Mouse (Mus musculus) midbrain, embryonic 12.5 days (tissue): ENCODE measurements at regions not wholly inside any gene's neighbourhood (a gene's known extent, or its start where the extent isn't known, plus 50 kb on each side); places are given as distances from the start of the nearest gene placed in this dataset.

Source experiments
- ATAC-seq: fragments of 200-750 bp; cut with Nextera tagmentation; 2 replicates; pipeline ENCODE4 v1.8.0; 2017; ENCODE audit warnings: low read depth, moderate TSS enrichment, moderate library complexity; ENCODE audit not compliant: low FRiP score
- H3K27ac ChIP-seq: fragments of 300-500 bp; sonication (generic); replicated peaks from 2 replicates; pipeline ENCODE4 v1.5.1; 2016; ENCODE audit warnings: mild to moderate bottlenecking
- H3K27me3 ChIP-seq: fragments of 300-500 bp; sonication (generic); 2 replicates; pipeline ENCODE4 v1.6.1; 2016; ENCODE audit warnings: mild to moderate bottlenecking
- H3K36me3 ChIP-seq: fragments of 300-500 bp; sonication (generic); 2 replicates; pipeline ENCODE4 v1.6.1; 2016
- H3K4me1 ChIP-seq: fragments of 300-500 bp; sonication (generic); 2 replicates; pipeline ENCODE4 v1.6.1; 2016
- H3K4me2 ChIP-seq: fragments of 300-500 bp; sonication (generic); replicated peaks from 2 replicates; pipeline ENCODE4 v1.6.1; 2016; ENCODE audit warnings: mild to moderate bottlenecking, moderate library complexity
- H3K4me3 ChIP-seq: fragments of 300-500 bp; sonication (generic); 2 replicates; pipeline ENCODE4 v1.5.1; 2016; ENCODE audit warnings: mild to moderate bottlenecking
- H3K9ac ChIP-seq: fragments of 300-500 bp; sonication (generic); replicated peaks from 2 replicates; pipeline ENCODE4 v1.6.1; 2016; ENCODE audit warnings: mild to moderate bottlenecking, moderate library complexity
- H3K9me3 ChIP-seq: fragments of 300-500 bp; sonication (generic); 2 replicates; pipeline ENCODE4 v1.6.1; 2016; ENCODE audit warnings: mild to moderate bottlenecking
- WGBS: fragments of 180-500 bp; shearing (Covaris S2); methylation state at CpG from one replicate; pipeline ENCODE4 v1.1.7; 2016; 5-methylcytosine and 5-hydroxymethylcytosine counted together

- WGBS, result 91% methylated on average over 3 of the region's 3 CpGs
- ATAC-seq, result no peak
- H3K36me3 ChIP-seq, result no peaks in the 10 kb centered on the region
These were observed 56.8 kb upstream of the Gm6657 start for GRCm38 (mm10) chr12:78137196-78137595.

GRCm38 (mm10) chr12:78138467-78138866 is 55.6 kb upstream of the Gm6657 start:
- Histone ChIP-seq H3K4me1 (0 out of 2 replicates have a peak, but pooled peaks cover 1% of the 10 kb centered on the region), H3K27me3 (no peaks in the 10 kb centered on the region), H3K4me3 (no peak overlapping the region), H3K9me3 (no peaks in the 10 kb centered on the region), H3K27ac (no peak overlapping the region), H3K36me3 (no peaks in the 10 kb centered on the region), H3K4me2 (no peak overlapping the region), H3K9ac (no peak overlapping the region)
- no peak for ATAC-seq
- 87% methylated on average over 1 of the region's 1 CpGs for WGBS

More at GRCm38 (mm10) chr12:78137196-78137595, 56.8 kb upstream of the Gm6657 start:
- Histone ChIP-seq H3K9me3 (no peaks in the 10 kb centered on the region), H3K9ac (no peak overlapping the region), H3K4me3 (no peak overlapping the region), H3K27ac (no peak overlapping the region), H3K4me1 (0 out of 2 replicates have a peak, but pooled peaks cover 3% of the 10 kb centered on the region), H3K4me2 (no peak overlapping the region), H3K27me3 (no peaks in the 10 kb centered on the region)
